Mouse (Mus musculus): ENCODE measurements around the gene Knl1.
"Not testable (repeated sequence)": the region's sequence is repeated elsewhere in the genome, so short reads cannot be mapped to it uniquely, and the experiment has no call there.

Gene Knl1

DNA sequence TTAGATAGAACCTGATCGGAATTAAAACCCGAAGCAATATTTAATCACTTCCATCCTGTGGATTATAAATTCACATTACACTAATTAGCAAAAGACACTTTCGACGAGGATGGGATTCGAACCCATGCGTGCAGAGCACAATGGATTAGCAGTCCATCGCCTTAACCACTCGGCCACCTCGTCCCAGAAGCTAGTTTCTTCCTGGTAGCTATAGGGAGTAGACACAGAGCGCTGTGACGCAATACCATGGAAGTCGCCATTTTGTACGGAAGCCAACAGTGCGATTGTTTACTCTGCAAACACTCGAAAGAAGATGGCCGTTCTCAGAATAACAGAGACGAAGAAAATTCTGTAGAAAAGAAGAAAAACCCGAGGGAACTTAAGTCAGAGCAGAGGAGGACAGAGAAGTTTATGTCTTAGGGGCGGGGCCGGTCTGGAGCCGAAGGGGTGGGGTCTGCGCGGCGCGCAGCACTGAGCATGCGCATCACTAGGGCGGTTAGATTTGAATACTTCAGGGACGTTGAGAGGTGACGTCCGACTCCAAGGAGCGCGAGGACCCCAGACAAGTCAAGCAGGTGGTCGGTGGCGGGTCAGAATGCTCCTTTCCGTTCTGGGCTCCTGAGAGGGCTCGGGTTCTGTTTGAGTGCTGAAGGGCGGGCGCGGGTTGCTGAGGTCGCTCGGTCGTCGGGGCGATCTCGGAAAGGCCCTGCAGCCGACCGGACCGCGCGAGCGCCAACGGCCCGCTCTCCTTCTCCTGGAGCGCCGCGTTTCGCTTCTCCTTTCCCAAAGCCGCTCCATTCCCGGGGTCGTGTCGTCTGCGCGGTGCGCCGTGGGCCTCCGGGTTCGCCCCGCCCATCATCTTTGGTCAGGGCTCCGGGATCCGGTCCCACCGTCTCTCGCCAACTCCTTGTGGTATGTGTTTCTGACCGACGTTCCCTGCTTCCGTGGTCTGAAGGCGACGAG lies at the start of gene Knl1:
Knl1 (plus strand) TSS at position 471 of the 963 bp plus-strand sequence.
- DNase-seq (ENCODE audit: low read depth, low spot score): peak; percentile 97

GRCm38 (mm10) chr2:118998115-118998866 lies 48.6 kb upstream of the Knl1 start:
- no peak for DNase-seq (ENCODE audit: low read depth, low spot score)

GRCm38 (mm10) chr2:118999025-118999639 lies 47.8 kb upstream of the Knl1 start:
- no peak for DNase-seq (ENCODE audit: low read depth, low spot score)

GRCm38 (mm10) chr2:119006886-119007285 lies 40.0 kb upstream of the Knl1 start:
- no peak for DNase-seq (ENCODE audit: low read depth, low spot score)

DNA sequence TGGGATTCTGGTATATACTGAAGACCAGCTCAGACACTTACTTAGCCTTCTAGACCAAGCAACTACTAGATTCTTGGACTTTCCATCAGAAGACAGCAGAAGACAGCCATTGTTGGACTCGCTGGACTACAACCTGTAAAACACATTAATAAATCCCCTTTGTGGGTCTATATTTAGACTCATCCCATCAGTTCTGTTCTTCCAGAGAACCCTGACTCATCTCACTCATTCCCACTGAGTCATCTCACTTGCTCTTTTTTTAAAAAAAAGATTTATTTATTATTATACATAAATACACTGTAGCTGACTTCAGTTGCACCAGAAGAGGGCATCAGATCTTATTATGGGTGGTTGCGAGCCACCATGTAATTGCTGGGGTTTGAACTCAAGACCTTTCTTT lies 37.5 kb upstream of the Knl1 start:
- DNase-seq (ENCODE audit: low read depth, low spot score): no peak

GRCm38 (mm10) chr2:119014989-119015388 lies 31.9 kb upstream of the Knl1 start:
- no peak for DNase-seq (ENCODE audit: low read depth, low spot score)

- no peak for DNase-seq (ENCODE audit: low read depth, low spot score)
Observed at GRCm38 (mm10) chr2:119015604-119016180, 31.2 kb upstream of the Knl1 start.

DNA sequence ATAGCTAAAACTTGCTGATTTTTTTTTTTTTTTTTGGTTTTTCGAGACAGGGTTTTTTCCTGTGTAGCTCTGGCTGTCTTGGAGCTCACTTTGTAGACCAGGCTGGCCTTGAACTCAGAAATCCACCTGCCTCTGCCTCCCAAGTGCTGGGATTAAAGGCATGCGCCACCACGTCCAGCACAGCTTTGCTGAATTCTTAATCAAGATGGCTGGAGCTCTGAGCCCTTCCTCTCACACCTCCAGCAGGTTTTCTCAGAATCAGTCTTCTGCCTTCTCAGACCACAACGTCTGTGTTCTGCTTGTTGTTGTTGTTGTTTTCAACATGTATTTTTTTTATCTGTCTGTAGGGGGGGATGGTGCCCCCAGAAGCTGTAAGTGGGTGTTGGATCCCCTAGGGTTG lies 30.6 kb upstream of the Knl1 start:
- DNase-seq (ENCODE audit: low read depth, low spot score): not testable (repeated sequence)

GRCm38 (mm10) chr2:119017647-119018046 lies 29.3 kb upstream of the Knl1 start:
- no peak for DNase-seq (ENCODE audit: low read depth, low spot score)

GRCm38 (mm10) chr2:119018391-119019122 lies 28.4 kb upstream of the Knl1 start:
- DNase-seq (ENCODE audit: low read depth, low spot score): peak; percentile 66

- peak; percentile 54 for DNase-seq (ENCODE audit: low read depth, low spot score)
Observed at GRCm38 (mm10) chr2:119019131-119019530, 27.8 kb upstream of the Knl1 start.

DNA sequence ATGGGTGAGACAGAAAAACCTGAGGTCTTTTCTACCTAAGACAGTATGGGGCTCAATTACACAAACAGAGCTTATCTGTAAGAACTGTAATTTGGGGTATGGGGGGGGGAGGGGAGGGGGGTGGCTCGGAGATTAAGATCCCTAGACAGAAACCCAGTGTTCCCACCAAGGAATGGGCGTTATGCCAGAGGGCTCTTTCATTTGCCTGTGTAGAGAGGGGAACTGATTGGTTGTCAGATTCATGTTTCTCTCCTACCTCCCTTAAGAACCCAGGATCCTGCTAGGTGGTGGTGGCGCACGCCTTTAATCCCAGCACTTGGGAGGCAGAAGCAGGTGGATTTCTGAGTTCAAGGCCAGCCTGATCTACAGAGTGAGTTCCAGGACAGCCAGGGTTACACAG lies 27.4 kb upstream of the Knl1 start:
- DNase-seq (ENCODE audit: low read depth, low spot score): no peak

DNA sequence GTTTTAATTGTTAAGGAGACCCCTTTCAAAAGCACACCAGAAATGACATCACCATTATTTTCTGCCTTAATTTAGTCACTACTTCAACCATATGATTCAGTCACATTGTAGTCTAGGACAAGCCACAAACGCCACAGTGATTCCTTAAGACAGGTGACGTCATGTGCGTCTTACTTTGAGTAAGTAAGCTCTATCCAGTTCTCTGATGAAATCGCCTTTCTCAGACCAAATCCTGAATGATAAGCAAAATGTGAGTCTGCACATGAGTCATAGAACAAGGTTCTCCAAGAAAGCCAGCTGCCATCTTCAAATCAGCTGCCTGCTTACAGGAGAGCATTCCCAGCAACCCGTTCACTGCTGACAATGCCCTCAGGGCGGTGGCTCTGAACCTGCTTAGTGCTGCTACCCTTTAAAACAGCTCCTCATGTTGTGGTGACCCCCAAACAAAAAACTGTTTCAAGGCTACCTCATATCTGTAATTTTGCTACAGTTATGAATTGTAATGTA lies 23.7 kb upstream of the Knl1 start:
- DNase-seq (ENCODE audit: low read depth, low spot score): no peak

- DNase-seq (ENCODE audit: low read depth, low spot score): no peak
Observed at GRCm38 (mm10) chr2:119024536-119025238, 22.2 kb upstream of the Knl1 start.

- no peak for DNase-seq (ENCODE audit: low read depth, low spot score)
Observed at GRCm38 (mm10) chr2:119025239-119025616, 21.7 kb upstream of the Knl1 start.

GRCm38 (mm10) chr2:119026951-119027350 lies 20.0 kb upstream of the Knl1 start:
- no peak for DNase-seq (ENCODE audit: low read depth, low spot score)

DNA sequence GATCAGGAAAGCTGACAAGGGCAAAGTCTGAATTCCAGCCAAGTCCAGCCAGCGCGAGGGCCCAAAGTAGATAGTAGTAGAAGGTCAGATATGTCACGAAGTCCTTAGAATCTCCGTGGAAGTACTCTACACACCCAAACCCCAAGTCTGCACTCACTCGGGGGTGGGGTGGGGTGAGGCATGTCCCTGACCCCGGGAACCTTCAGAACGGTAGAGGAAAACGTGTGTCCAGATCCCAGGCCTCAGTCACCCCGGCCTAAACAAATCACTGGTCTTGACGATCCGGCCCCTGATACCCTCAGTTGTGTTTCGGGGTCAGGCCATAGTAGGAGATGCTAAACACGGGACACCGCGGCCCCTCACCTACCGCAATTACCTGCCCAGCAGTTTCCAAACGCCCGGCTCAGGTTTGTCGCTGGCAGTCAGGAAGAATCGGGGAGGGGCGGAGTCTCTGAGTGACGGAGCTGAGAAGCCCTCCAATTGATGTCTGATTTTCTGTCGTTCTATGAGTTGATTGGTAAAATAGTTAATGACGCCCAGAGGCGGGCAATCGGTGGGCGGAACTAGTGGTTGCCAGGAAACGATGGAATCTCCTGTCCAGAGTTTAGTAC lies 17.9 kb upstream of the Knl1 start, which contains the start of gene Ccdc32:
Ccdc32 (minus strand) TSS at position 453 of the 611 bp plus-strand sequence.
- DNase-seq (ENCODE audit: low read depth, low spot score): peak; percentile 90

DNA sequence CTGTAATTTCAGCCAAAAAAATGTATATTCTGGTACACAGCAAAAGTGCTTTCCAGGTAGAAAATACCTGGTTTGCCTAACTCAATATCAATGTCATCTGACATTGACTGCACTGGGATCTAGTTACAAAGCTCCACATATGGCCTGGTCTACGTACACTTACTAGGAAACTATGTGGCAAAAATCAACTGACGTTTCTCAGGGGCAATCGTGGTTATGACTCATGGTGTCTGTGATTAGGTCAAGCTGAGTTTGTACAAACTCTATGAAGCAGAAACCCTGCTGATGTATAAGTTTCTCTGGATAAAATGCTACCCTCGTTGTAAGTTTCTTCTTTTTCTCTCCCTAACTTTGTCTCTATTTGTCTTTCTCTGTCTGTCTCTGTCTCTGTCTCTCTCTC lies 14.7 kb upstream of the Knl1 start:
- no peak for DNase-seq (ENCODE audit: low read depth, low spot score)

DNA sequence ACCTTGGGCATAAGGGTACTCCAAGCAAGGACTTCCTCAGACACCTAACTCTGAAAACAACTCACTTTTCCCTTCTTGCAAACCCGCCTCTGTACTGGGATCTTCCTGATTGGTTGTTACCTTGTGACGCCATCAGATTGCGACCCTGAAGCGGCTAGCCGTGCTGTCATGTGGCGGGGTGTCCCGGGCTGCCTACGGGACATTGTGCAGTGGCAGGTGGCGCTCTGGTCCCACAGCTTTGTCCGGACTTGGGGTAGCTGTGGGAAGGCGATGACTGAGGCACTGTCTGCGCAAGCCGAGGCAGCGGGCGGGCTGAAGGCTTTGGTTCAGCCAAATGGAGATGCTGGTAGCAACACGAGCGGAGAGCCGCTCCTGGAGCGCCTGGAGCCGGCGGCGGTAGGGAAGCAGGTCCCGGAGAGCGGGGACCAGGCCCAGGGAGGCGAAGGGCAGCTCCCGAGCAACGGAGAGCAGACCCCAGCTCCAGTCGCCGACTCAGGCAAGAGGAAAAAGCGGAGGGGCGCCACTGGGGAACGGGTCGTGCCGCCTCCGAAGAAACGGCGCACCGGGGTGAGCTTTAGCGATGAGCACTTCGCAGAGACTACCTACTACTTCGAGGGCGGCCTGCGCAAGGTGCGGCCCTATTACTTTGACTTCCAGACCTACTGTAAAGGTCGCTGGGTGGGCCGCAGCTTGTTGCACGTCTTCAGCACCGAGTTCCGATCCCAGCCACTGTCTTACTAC lies 12.1 kb upstream of the Knl1 start, which contains the start of gene Rpusd2:
Rpusd2 (plus strand) TSS at position 135 of the 741 bp plus-strand sequence.
- DNase-seq (ENCODE audit: low read depth, low spot score): peak; percentile 96

Data from mesoderm, embryonic 11.5 days (tissue).